Mouse (Mus musculus) midbrain, embryonic 15.5 days (tissue): ENCODE measurements around the gene Etv3. TPM values are rescaled to one million over a fixed set of nuclear protein-coding genes. Genes with fewer than 3 reads are reported as not detected.
"Not testable (repeated sequence)": the region's sequence is repeated elsewhere in the genome, so short reads cannot be mapped to it uniquely, and the experiment has no call there.

Experiments
- ATAC-seq: fragments of 200-750 bp; cut with Nextera tagmentation; replicated peaks from 2 replicates; pipeline ENCODE4 v1.8.0; 2017; ENCODE audit warnings: moderate TSS enrichment
- H3K27ac ChIP-seq: fragments of 300-500 bp; sonication (generic); 2 replicates; pipeline ENCODE4 v1.5.1; 2015; ENCODE audit warnings: mild to moderate bottlenecking, inconsistent platforms
- H3K27me3 ChIP-seq: fragments of 300-500 bp; sonication (generic); replicated peaks from 2 replicates; pipeline ENCODE4 v1.6.1; 2015; ENCODE audit warnings: inconsistent platforms
- H3K36me3 ChIP-seq: fragments of 300-500 bp; sonication (generic); replicated peaks from 2 replicates; pipeline ENCODE4 v1.6.1; 2015; ENCODE audit warnings: inconsistent platforms
- H3K4me1 ChIP-seq: fragments of 300-500 bp; sonication (generic); 2 replicates; pipeline ENCODE4 v1.6.1; 2015; ENCODE audit warnings: inconsistent platforms
- H3K4me2 ChIP-seq: fragments of 300-500 bp; sonication (generic); 2 replicates; pipeline ENCODE4 v1.6.1; 2015; ENCODE audit warnings: inconsistent platforms, mild to moderate bottlenecking, moderate library complexity
- H3K4me3 ChIP-seq: fragments of 300-500 bp; sonication (generic); 2 replicates; pipeline ENCODE4 v1.5.1; 2015; ENCODE audit warnings: mild to moderate bottlenecking, inconsistent platforms
- H3K9ac ChIP-seq: fragments of 300-500 bp; sonication (generic); 2 replicates; pipeline ENCODE4 v1.6.1; 2015; ENCODE audit warnings: mild to moderate bottlenecking, inconsistent platforms
- H3K9me3 ChIP-seq: fragments of 300-500 bp; sonication (generic); 2 replicates; pipeline ENCODE4 v1.6.1; 2016; ENCODE audit warnings: inconsistent platforms
- WGBS: fragments of 180-500 bp; shearing (Covaris S2); methylation state at CpG from one replicate; pipeline ENCODE4 v1.1.7; 2015; ENCODE audit warnings: mixed read lengths; 5-methylcytosine and 5-hydroxymethylcytosine counted together
- polyA plus RNA-seq: library from polyadenylated mRNA; unstranded; fragments of >200 nt; fragmentation: Nextera tagmentation; extraction: Ambion mirVana; gene quantifications from 2 replicates; pipeline ENCODE4 v1.2.1, GENCODE M21; 2015

The Etv3 gene
- polyA plus RNA-seq, 1 experiment from 2014 or later, result 11.6 TPM

DNA sequence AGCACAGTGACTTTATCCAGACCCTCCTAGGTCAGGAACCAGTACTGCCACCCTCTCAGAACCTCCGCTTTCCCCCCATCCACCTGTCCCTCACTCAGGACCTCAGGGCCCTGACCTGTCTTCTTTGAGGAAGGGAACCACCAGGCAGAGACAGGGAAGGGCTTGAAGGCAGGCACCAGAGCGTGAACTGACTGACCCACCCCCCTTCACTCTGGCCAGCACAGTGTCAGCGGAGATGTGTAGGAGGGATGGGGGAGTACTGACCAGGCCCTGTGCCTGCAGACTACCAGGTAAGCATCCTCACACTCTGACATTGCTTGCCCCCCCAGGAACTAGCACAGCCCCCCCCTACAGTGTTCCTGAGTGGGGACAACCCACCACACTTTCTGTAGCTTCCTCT lies 20.3 kb downstream of the Etv3 start:
- Histone ChIP-seq H3K27ac (no peak overlapping the region), H3K9ac (no peak overlapping the region), H3K4me1 (peaks cover 10% of the 10 kb centered on the region; the same call in 1 of the 2 replicates), H3K36me3 (no peaks in the 10 kb centered on the region), H3K4me2 (no peak overlapping the region), H3K9me3 (no peaks in the 10 kb centered on the region), H3K27me3 (no peaks in the 10 kb centered on the region), H3K4me3 (no peak overlapping the region)
- ATAC-seq, result no peak
- 51% methylated on average over 3 of the region's 3 CpGs for WGBS

DNA sequence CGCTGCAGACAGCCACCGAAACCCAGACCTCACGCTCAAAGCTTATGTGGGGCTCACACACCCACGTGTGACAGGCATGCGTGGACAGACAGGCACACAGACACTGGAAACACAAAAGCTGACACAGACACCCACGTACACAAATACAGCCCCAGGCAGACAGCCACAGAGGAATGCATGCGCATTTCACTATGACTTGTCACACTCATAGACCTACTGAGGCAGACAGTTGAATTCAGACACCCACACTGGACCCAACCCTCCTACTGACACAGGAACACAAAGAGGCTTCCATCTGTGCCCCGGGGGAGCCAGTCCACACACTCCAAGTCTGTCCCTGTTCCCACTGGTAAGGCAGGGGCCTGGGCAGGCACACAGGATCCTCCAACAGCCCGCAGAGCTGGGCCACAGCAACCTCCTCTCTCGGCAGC lies 21.1 kb downstream of the Etv3 start:
- 78% methylated on average over 10 of the region's 10 CpGs for whole genome bisulfite sequencing
- ATAC-seq, result no peak
- Histone ChIP-seq H3K4me1 (0 out of 2 replicates have a peak, but pooled peaks cover 5% of the 10 kb centered on the region), H3K9me3 (no peaks in the 10 kb centered on the region), H3K9ac (no peak overlapping the region), H3K27ac (no peak overlapping the region), H3K4me2 (no peak overlapping the region), H3K4me3 (no peak overlapping the region), H3K27me3 (no peaks in the 10 kb centered on the region), H3K36me3 (no peaks in the 10 kb centered on the region)

GRCm38 (mm10) chr3:87549908-87550307 lies 24.7 kb downstream of the Etv3 start:
- Histone ChIP-seq H3K9me3 (no peaks in the 10 kb centered on the region), H3K4me3 (no peak overlapping the region), H3K9ac (no peak overlapping the region), H3K36me3 (no peaks in the 10 kb centered on the region), H3K27ac (no peak overlapping the region), H3K4me1 (0 out of 2 replicates have a peak, but pooled peaks cover 4% of the 10 kb centered on the region), H3K27me3 (no peaks in the 10 kb centered on the region; the same call in 1 of the 2 replicates), H3K4me2 (no peak overlapping the region)
- ATAC-seq, result no peak
- WGBS, result 21% methylated on average over 14 of the region's 14 CpGs

- Histone ChIP-seq H3K36me3 (no peaks in the 10 kb centered on the region), H3K9ac (no peak overlapping the region), H3K27me3 (no peaks in the 10 kb centered on the region; the same call in 1 of the 2 replicates), H3K27ac (no peak overlapping the region), H3K4me2 (no peak overlapping the region), H3K9me3 (no peaks in the 10 kb centered on the region), H3K4me1 (0 out of 2 replicates have a peak, but pooled peaks cover 4% of the 10 kb centered on the region), H3K4me3 (no peak overlapping the region)
- no peak for ATAC-seq
- WGBS, result 83% methylated on average over 4 of the region's 4 CpGs
These were observed 27.1 kb downstream of the Etv3 start for GRCm38 (mm10) chr3:87552327-87552726.

DNA sequence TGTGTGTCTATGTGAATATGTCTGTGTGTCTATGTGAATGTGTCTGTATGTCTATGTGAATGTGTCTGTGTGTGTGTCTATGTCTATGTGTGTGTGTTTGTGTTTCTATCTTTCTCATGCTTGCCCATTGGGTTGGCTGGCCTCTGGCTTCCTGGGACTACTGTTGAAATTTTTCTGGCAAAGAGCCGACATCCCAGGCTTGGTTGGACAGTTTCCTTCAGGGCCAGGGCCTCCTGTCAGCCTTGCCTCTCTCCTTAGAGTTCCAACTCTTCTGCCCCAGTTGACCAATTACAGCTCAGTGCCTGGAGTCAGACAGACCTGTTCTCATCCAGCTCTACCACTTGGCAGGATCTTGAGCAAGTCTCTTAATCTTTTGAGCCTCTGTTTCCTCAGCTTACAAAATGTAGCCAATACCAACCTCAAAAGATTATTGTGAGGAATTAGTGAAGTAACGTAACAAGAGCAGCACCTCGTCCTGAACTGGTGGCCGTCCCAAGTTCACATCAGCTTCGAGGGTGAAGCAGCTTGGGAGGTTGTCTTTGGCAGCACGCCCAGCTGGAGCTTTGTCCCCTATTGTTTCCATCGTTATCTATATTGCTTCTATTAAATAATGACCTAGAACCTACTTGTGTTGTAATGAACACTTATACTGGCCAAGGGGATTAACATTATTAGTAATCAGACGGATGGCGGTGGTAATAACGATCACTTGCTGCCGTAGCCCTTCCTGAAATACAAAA lies 28.2 kb downstream of the Etv3 start:
- ATAC-seq, result no peak
- 0 out of 2 replicates have a peak, but pooled peaks cover 4% of the 10 kb centered on the region for H3K4me1 ChIP-seq
- H3K4me3 ChIP-seq, result no peak overlapping the region
- WGBS, result 61% methylated on average over 11 of the region's 11 CpGs
- H3K9me3 ChIP-seq, result no peaks in the 10 kb centered on the region
- no peak overlapping the region for H3K9ac ChIP-seq
- no peaks in the 10 kb centered on the region for H3K36me3 ChIP-seq
- no peaks in the 10 kb centered on the region; the same call in 1 of the 2 replicates for H3K27me3 ChIP-seq
- H3K4me2 ChIP-seq, result no peak overlapping the region
- no peak overlapping the region for H3K27ac ChIP-seq

DNA sequence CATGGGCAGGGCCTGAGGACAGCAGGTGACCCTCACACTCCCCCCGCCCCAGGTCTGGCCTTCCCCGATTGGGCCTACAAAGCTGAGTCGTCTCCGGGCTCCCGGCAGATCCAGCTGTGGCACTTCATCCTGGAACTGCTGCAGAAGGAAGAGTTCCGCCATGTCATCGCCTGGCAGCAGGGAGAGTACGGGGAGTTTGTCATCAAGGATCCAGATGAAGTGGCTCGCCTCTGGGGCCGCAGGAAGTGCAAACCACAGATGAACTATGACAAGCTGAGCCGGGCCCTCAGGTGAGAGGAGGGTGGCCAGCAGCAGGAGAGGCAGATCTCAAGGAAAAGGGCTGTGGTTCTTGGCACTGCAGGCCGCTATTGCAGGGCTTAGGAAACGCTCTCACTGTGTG lies 29.7 kb downstream of the Etv3 start:
- not testable (repeated sequence) for H3K27ac ChIP-seq, H3K27me3 ChIP-seq, H3K36me3 ChIP-seq, ATAC-seq, H3K9me3 ChIP-seq, H3K4me2 ChIP-seq, H3K4me3 ChIP-seq, H3K9ac ChIP-seq, H3K4me1 ChIP-seq
- 81% methylated on average over 11 of the region's 13 CpGs for WGBS

DNA sequence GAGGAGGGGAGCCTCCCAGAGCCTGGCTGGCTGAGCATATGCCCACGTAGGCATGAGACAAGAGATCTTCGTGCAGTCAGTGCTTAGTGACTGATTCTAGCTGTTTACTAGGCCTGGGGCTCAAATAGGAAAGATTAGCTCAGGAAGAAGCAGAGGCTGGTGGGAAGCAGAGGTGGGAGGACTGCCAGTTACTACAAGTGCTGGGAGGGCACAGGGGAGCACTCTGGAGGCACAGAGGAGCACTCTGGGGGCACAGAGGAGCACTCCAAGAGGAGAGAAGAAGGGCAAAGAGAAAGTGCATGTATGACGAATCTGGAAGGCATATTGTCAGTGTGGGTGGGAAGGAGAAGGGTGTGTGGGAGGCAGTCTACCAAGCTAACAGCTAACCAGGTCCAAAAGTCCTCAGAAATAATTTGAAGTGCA lies 30.9 kb downstream of the Etv3 start:
- H3K27ac ChIP-seq, result no peak overlapping the region

GRCm38 (mm10) chr3:87556668-87557278 lies 31.6 kb downstream of the Etv3 start:
- Histone ChIP-seq H3K27ac (no peak overlapping the region), H3K36me3 (no peaks in the 10 kb centered on the region), H3K4me2 (no peak overlapping the region), H3K9me3 (no peaks in the 10 kb centered on the region), H3K27me3 (peaks cover 3% of the 10 kb centered on the region; the same call in 1 of the 2 replicates), H3K4me3 (no peak overlapping the region), H3K9ac (no peak overlapping the region), H3K4me1 (no peaks in the 10 kb centered on the region)
- 84% methylated on average over 12 of the region's 12 CpGs for WGBS
- no peak for ATAC-seq

More for the DNA sequence above, 30.9 kb downstream of the Etv3 start:
- Histone ChIP-seq H3K4me1 (no peaks in the 10 kb centered on the region), H3K27me3 (no peaks in the 10 kb centered on the region; the same call in 1 of the 2 replicates), H3K9ac (no peak overlapping the region), H3K9me3 (no peaks in the 10 kb centered on the region), H3K36me3 (no peaks in the 10 kb centered on the region), H3K4me3 (no peak overlapping the region), H3K4me2 (no peak overlapping the region)
- WGBS, result 67% methylated on average over 3 of the region's 3 CpGs
- ATAC-seq, result no peak

DNA sequence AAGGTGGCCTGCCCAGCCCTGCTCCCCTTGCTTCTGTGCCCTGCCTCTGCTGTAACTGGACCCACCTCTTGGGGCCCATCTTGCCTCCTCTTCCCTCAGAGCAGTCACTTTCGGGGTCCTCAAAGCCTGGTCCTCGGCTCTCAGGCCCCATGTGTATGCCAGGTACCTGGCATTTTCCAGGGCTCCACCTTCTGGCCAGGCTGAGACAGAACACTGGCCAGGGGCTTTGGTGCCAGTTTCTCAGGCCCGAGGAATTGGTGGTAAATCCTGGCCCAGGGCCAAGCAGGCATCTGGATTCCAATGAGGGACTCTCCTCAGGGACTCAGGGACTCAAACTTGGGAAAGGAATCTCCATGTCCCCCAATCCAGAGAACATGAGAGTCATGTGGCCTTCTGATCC lies 34.9 kb downstream of the Etv3 start:
- H3K36me3 ChIP-seq, result no peaks in the 10 kb centered on the region
- no peak overlapping the region for H3K9ac ChIP-seq
- H3K4me2 ChIP-seq, result no peak overlapping the region
- 0 out of 2 replicates have a peak, but pooled peaks cover 3% of the 10 kb centered on the region for H3K27me3 ChIP-seq
- no peak overlapping the region for H3K4me3 ChIP-seq
- ATAC-seq, result no peak
- H3K4me1 ChIP-seq, result peaks cover 4% of the 10 kb centered on the region; the same call in 1 of the 2 replicates
- 52% methylated on average over 3 of the region's 3 CpGs for WGBS
- H3K27ac ChIP-seq, result no peak overlapping the region
- no peaks in the 10 kb centered on the region for H3K9me3 ChIP-seq

DNA sequence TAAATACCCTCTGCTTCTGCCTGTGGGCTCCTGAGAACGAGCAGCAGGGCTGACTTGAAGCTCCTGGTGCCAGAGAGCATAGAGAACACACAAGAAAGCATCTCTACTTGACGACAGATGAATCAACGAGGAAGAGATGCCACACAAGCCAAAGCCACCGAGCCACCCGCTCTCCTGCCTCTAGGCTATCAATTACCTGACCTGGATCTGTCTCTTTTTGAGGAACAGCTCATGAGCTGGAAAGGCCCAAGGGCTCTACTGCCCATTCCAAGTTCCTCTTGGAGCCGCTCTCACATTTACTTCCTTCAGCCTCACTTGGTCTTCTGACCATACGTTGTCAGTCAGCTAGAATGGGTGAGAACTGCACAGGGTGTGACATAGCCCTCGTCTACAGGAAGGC lies 36.2 kb downstream of the Etv3 start:
- no peak overlapping the region for H3K27ac ChIP-seq
- H3K9ac ChIP-seq, result no peak overlapping the region
- peaks cover 11% of the 10 kb centered on the region for H3K4me1 ChIP-seq
- 83% methylated on average over 8 of the region's 8 CpGs for WGBS
- H3K4me3 ChIP-seq, result no peak overlapping the region
- H3K36me3 ChIP-seq, result no peaks in the 10 kb centered on the region
- no peak for ATAC-seq
- H3K9me3 ChIP-seq, result no peaks in the 10 kb centered on the region
- H3K27me3 ChIP-seq, result 0 out of 2 replicates have a peak, but pooled peaks cover 3% of the 10 kb centered on the region
- no peak overlapping the region for H3K4me2 ChIP-seq

DNA sequence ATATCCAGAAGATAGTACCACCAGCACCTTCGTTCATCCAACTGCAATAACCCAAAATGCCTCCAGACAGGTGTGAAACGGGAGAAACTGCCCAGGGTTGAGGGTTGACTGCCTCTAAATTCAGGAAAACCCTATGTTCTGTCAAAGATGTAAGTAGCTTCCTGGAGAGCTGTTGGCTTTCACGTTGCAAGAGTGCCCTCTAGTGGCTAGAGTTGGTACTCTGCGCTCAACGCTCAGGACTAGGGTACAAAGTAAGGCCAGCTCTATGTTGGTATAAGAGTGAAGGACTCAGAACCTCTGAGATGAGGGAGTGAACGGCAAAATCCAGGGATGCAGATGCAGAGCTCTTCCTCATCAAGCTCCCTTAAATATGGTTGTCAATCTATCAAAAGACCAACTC lies 37.2 kb downstream of the Etv3 start:
- no peak overlapping the region for H3K4me2 ChIP-seq
- WGBS, result 2% methylated on average over 6 of the region's 6 CpGs
- H3K27ac ChIP-seq, result no peak overlapping the region
- no peak overlapping the region for H3K9ac ChIP-seq
- no peaks in the 10 kb centered on the region for H3K36me3 ChIP-seq
- no peaks in the 10 kb centered on the region for H3K9me3 ChIP-seq
- H3K4me1 ChIP-seq, result peaks cover 14% of the 10 kb centered on the region
- no peak overlapping the region for H3K4me3 ChIP-seq
- ATAC-seq, result no peak
- H3K27me3 ChIP-seq, result 0 out of 2 replicates have a peak, but pooled peaks cover 3% of the 10 kb centered on the region

DNA sequence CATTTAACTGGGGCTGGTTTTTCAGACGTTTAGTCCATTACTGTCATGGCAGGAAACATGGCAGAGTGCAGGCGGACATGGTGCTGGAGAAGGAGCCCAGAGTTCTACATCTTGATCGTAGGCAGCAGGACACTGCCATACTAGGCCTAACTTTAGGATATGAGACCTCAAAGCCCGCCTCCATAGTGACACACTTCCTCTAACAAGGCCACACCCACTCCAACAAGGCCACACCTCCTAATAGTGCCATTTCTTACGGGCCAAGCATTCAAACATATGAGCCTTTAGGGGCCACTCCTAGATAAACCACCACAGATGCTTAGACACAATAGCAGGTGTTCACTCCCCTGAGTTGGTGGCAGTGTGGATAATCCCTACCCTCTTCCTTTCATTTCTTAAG lies 38.3 kb downstream of the Etv3 start:
- Histone ChIP-seq H3K4me3 (no peak overlapping the region), H3K9ac (no peak overlapping the region), H3K4me2 (no peak overlapping the region), H3K36me3 (no peaks in the 10 kb centered on the region), H3K9me3 (no peaks in the 10 kb centered on the region), H3K27me3 (0 out of 2 replicates have a peak, but pooled peaks cover 3% of the 10 kb centered on the region), H3K27ac (no peak overlapping the region), H3K4me1 (peaks cover 14% of the 10 kb centered on the region)
- no peak for ATAC-seq
- 76% methylated on average over 5 of the region's 5 CpGs for WGBS
